Mouse (Mus musculus) limb, embryonic 10.5 days (tissue): ENCODE data around the gene Nifk. TPM values are rescaled to one million over a fixed set of nuclear protein-coding genes. Genes with fewer than 3 reads are reported as not detected.

Experiments
- DNase-seq: peaks from one replicate; pipeline ENCODE4 v3.0.0-alpha.2; 2017; ENCODE audit warnings: low spot score
- H3K27ac ChIP-seq: fragments of 300-500 bp; sonication (generic); 2 replicates; pipeline ENCODE4 v1.5.1; 2016; ENCODE audit warnings: mild to moderate bottlenecking
- H3K27me3 ChIP-seq: fragments of 300-500 bp; sonication (generic); 2 replicates; pipeline ENCODE4 v1.6.1; 2016; ENCODE audit warnings: low read depth, mild to moderate bottlenecking; ENCODE audit not compliant: poor library complexity, severe bottlenecking
- H3K36me3 ChIP-seq: fragments of 300-500 bp; sonication (generic); 2 replicates; pipeline ENCODE4 v1.6.1; 2016; ENCODE audit warnings: mild to moderate bottlenecking, moderate library complexity
- H3K4me1 ChIP-seq: fragments of 300-500 bp; sonication (generic); 2 replicates; pipeline ENCODE4 v1.6.1; 2016
- H3K4me3 ChIP-seq: fragments of 300-500 bp; sonication (generic); 2 replicates; pipeline ENCODE4 v1.5.1; 2016; ENCODE audit warnings: mild to moderate bottlenecking, moderate library complexity
- H3K9me3 ChIP-seq: fragments of 300-500 bp; sonication (generic); replicated peaks from 2 replicates; pipeline ENCODE4 v1.6.1; 2016; ENCODE audit warnings: mild to moderate bottlenecking
- WGBS: fragments of 180-500 bp; shearing (Covaris S2); methylation state at CpG from one replicate; pipeline ENCODE4 v1.1.7; 2016; 5-methylcytosine and 5-hydroxymethylcytosine counted together
- polyA plus RNA-seq: library from polyadenylated mRNA; unstranded; fragments of >200 nt; fragmentation: Nextera tagmentation; extraction: Ambion mirVana; gene quantifications from 2 replicates; pipeline ENCODE4 v1.2.1, GENCODE M21; 2016

Nifk gene
- 99.5 and 114 TPM in 2 replicates for polyA plus RNA-seq

DNA sequence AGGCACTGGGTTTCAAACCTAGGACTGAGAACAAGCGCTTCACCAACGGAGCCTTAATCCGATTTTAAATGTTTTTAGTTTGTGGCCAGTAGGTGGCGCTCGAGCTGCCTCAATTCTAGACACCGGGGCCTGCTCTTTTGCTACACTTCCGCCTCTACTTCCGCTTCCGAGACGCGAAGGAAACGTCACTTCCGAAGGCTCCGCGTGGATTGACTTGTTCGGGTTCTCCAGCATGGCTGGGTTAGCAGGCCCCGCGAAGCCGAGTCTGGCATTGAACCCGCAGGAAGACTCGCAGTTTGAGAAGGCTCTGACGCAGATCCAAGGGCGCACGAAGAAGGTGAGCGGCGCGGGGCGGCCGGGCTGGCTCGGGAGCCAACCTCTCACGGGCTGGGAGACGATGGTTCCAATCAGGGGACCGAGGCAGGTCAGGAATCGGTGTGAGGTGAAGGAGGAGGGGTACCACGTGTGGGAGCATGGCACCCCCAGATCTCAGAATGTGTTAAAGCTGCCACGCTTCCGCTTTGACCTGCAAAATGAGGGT is at the start of gene Nifk:
Nifk (plus strand) TSS at position 179 of the 541 bp plus-strand sequence.
- Histone ChIP-seq H3K4me3 (peak within 1 kb of the TSS; percentile 87), H3K4me1 (peaks cover 9% of the 10 kb centered on the region), H3K9me3 (no peaks in the 10 kb centered on the region), H3K27me3 (no peaks in the 10 kb centered on the region), H3K27ac (peak within 1 kb of the TSS; percentile 87), H3K36me3 (peaks cover 30% of the 10 kb centered on the region)
- DNase-seq = peak; percentile 95
- WGBS = under 1% methylated on average over 37 of the region's 37 CpGs

DNA sequence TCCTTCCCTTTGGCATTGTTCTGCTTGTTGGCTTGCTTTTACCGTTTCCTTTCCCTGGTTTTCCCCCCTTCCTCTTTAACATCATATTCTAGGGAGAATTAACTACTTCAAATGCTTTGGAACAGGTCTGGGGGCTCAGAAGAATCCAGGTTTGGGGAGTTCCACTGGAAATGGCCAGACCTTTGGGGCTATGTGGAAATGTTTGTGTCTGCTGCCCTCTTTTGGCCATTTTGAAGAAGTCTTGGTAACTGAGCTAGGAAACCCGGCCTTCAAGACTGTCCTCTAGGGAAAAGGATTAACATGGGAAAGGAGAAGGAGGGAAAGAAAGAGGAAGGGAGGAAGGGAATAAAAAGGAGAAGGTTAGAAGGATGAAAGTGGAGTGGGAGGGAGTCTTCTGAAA is 46.5 kb upstream of the Nifk start:
- H3K27me3 ChIP-seq = no peaks in the 10 kb centered on the region
- no peak for DNase-seq
- no peak overlapping the region for H3K27ac ChIP-seq
- WGBS = 9% methylated on average over 2 of the region's 2 CpGs
- H3K4me3 ChIP-seq = no peak overlapping the region
- H3K9me3 ChIP-seq = no peaks in the 10 kb centered on the region
- no peaks in the 10 kb centered on the region for H3K36me3 ChIP-seq
- H3K4me1 ChIP-seq = no peaks in the 10 kb centered on the region

DNA sequence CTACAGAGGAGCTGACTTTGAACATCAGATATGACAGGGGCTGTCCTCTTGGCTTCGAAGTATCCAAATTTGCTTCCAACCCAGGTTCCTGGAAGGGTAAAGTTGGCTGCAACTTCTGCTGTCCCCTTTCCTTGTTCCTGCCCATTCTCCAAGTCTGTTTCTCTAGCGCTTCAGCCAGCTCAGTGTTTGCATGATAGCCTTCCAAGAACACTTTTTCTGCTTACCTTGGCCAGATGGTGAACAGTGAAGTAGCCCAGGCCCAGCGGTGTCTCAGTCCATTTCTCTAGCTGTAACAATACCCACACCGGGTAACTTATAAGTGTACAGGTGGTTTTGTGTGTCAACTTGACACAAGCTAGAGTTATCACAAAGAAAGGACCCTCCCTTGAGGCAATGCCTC is 29.3 kb upstream of the Nifk start:
- peaks cover 33% of the 10 kb centered on the region for H3K36me3 ChIP-seq
- no peaks in the 10 kb centered on the region for H3K27me3 ChIP-seq
- 92% methylated on average over 4 of the region's 4 CpGs for WGBS
- no peaks in the 10 kb centered on the region for H3K4me1 ChIP-seq
- H3K9me3 ChIP-seq = no peaks in the 10 kb centered on the region
- H3K27ac ChIP-seq = no peak overlapping the region
- peak; percentile 9 for DNase-seq
- H3K4me3 ChIP-seq = no peak overlapping the region

DNA sequence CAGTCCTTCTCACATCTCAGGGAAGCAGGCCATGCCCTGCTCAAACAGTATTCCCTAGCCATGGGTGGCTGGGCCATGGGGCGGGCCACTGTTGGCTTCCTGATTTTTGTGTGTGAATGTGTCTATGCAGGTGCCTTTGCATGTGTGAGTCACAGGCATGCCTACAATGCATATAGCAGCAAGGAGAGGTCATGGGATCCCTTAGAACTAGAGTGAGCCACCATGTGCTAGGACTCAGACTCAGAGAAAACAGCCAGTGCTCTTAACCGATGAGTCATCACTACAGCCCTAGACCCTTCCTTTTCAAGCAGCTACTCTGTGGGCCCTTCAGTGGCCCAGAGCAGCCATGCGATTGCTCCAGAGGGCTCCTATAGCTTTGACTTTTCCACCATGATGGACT is 27.4 kb upstream of the Nifk start:
- no peak overlapping the region for H3K27ac ChIP-seq
- H3K36me3 ChIP-seq = peaks cover 52% of the 10 kb centered on the region

DNA sequence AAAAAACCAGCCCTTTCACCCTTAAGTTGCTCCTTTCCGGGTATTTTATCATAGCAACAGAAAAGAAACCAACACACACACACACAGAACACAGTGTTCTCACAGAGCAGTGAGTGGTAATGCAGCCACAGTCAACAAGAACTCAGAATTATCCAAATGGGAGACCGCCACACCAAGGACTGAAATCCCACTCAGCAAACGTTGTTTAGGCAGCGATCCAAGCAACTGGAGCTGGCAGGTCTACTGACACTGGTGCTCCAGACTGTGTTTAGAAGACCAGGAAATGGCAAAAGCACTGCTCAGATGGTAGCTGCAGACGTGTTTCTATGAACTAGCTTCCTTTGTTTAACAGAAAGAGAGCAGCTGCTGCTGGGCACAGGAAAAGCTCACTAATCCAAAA is 26.8 kb upstream of the Nifk start:
- Histone ChIP-seq H3K4me3 (no peak overlapping the region), H3K36me3 (peaks cover 58% of the 10 kb centered on the region)
- WGBS = 91% methylated on average over 5 of the region's 5 CpGs

More for the DNA sequence above, 27.4 kb upstream of the Nifk start:
- Histone ChIP-seq H3K4me3 (no peak overlapping the region), H3K9me3 (no peaks in the 10 kb centered on the region), H3K4me1 (no peaks in the 10 kb centered on the region), H3K27me3 (no peaks in the 10 kb centered on the region)
- DNase-seq = peak; percentile 19
- 95% methylated on average over 3 of the region's 3 CpGs for WGBS

DNA sequence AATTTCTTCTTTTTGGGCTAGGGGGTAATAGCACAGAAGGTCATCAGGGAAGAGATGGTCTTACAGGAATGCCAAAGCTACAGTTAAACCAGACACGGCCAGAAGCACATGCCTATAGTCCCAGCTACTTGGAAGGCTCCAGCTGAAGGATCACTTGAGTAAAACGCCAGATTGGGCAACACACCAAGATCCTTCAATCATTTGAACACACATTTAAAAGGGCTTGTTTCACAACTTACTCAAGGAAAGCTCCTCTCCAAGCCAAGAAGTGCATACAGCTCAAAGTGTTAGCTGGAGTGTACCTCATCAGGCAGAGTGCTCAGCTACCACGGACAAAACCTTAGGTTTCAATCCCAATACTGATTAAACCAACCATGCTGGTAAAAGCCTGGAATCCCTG is 25.0 kb upstream of the Nifk start:
- H3K27me3 ChIP-seq = no peaks in the 10 kb centered on the region
- DNase-seq = peak; percentile 19
- H3K4me1 ChIP-seq = no peaks in the 10 kb centered on the region
- H3K4me3 ChIP-seq = no peak overlapping the region
- no peak overlapping the region for H3K27ac ChIP-seq
- 88% methylated on average over 3 of the region's 3 CpGs for WGBS
- peaks cover 77% of the 10 kb centered on the region for H3K36me3 ChIP-seq
- no peaks in the 10 kb centered on the region for H3K9me3 ChIP-seq

More for the DNA sequence above, 26.8 kb upstream of the Nifk start:
- H3K27me3 ChIP-seq = no peaks in the 10 kb centered on the region
- no peak overlapping the region for H3K27ac ChIP-seq
- H3K9me3 ChIP-seq = no peaks in the 10 kb centered on the region
- peak; percentile 21 for DNase-seq
- H3K4me1 ChIP-seq = no peaks in the 10 kb centered on the region

DNA sequence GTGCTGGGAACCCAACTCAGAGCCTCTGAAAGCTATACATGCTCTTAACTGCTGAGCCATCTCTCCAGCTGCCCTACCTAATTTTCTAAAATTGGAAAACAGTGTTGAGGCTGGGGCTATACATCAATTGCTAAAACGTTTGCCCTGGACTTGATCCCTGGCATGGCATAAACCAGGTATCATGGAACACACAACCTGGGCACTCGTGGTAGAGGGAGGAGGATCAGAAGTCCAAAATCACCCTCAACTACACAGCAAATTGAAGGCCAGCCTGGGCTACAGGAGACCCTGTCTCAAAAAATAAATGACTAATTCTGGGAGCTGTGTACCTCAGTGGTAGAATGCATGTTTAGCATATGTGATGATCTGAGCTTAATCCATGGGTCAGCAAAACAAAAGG is 23.9 kb upstream of the Nifk start:
- no peaks in the 10 kb centered on the region for H3K27me3 ChIP-seq
- H3K27ac ChIP-seq = no peak overlapping the region
- 95% methylated on average over 2 of the region's 2 CpGs for WGBS
- H3K36me3 ChIP-seq = peaks cover 87% of the 10 kb centered on the region
- H3K4me3 ChIP-seq = no peak overlapping the region
- peak; percentile 21 for DNase-seq
- no peaks in the 10 kb centered on the region for H3K9me3 ChIP-seq
- H3K4me1 ChIP-seq = no peaks in the 10 kb centered on the region

DNA sequence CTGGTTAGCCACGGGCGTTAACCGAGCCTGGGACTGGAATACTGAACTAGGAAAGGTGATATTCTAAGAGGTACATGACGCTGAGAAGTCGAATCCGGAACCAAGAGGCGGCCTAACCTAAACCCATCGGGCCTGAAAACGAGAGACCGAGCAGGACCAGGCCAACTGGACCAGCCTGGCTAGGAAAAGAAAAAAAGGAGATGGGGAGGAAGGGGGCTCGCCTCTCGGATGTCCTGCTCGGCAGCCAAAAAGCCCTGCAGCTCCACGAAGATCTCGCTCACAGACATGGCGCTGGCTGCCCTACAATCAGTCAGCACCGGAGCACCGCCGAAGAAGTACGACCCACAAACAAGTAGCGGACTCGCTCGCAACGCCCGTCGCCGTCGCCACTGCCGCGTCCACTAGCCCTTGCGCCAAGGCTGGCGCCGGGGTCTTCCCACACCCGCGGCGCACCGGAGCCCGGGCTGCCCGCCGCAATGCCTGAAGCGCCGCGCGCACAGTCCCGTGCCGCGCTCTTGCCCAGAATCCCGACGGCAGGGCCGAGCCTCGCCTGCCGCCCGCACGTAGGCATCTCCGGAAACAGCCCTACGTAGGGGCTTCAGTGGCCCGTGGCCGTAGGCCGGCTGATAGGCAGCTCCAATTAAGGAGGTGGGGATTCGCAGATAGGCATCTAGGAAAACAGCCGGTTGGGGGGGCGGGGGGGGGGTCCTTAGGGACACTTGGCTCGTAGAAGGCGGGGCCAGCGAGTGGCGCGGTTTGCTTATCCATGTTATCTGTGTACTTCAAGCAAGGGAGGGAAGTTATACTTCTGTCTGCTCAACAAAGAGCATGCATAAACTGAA is 10.6 kb upstream of the Nifk start:
- Histone ChIP-seq H3K4me3 (peak overlapping the region; percentile 80), H3K27me3 (no peaks in the 10 kb centered on the region), H3K9me3 (no peaks in the 10 kb centered on the region), H3K27ac (peak overlapping the region; percentile 89), H3K36me3 (peaks cover 20% of the 10 kb centered on the region), H3K4me1 (peaks cover 7% of the 10 kb centered on the region)
- DNase-seq = peak; percentile 92
- WGBS = under 1% methylated on average over 67 of the region's 67 CpGs

DNA sequence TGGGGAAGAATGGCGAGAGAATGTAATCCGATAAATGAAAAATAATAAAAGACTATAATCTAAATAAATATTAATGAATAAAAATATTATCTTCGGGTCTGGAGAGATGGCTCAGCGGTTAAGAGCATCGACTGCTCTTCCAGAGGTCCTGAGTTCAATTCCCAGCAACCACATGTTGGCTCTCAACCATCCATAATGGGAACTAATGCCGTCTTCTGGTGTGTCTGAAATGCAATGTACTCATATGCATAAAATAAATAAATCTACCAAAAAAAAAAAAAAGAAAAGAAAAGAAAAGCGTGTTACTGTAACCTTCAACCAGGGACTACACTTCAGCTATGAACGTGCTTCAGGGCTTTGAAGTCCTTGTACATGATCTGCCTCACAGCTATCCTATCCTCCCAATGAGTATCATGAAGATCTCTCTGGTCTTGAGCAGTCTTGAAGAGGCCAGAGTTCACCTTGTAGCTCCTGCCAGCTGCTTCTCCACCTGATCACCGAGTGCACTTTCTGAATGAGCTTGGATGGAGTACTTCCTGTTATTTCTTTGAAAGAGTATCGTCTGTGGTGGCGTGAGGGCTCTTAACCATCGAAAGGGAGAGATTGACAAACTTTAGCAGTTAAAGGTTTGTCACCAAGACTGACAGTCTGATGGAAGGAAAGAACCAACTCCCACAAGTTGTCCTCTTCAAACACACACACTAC is 9.9 kb upstream of the Nifk start, which contains the start of gene Tsn:
Tsn (minus strand) TSS at position 118 of the 705 bp plus-strand sequence.
- peak; percentile 32 for DNase-seq
- Histone ChIP-seq H3K4me1 (peaks cover 7% of the 10 kb centered on the region), H3K27me3 (no peaks in the 10 kb centered on the region), H3K4me3 (peak within 1 kb of the TSS; percentile 80), H3K36me3 (peaks cover 12% of the 10 kb centered on the region), H3K27ac (peak within 1 kb of the TSS; percentile 89), H3K9me3 (no peaks in the 10 kb centered on the region)
- WGBS = 57% methylated on average over 12 of the region's 12 CpGs

DNA sequence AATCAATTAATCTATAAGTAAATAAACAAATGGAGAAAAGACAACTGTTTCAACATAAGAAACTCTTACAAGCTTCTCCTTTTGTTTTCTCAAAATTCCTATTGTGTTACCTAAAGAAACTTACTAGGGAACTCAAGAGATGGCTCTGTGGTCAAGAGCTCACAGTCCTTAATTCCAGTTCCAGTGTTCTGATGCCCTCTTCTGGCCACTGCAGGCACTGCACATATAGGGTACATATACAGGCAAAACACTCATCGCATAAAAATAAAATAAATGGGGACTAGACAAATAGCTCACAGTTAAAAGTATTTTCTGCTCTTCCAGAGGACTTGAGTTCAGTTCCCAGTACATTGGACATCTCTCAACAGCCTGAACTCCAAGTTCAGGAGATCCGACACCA is 943 bp upstream of the Nifk start:
- peaks cover 23% of the 10 kb centered on the region for H3K36me3 ChIP-seq
- no peaks in the 10 kb centered on the region for H3K27me3 ChIP-seq
- H3K4me1 ChIP-seq = peaks cover 9% of the 10 kb centered on the region
- no peaks in the 10 kb centered on the region for H3K9me3 ChIP-seq
- WGBS = 69% methylated on average over 2 of the region's 2 CpGs
- no peak overlapping the region for H3K27ac ChIP-seq
- H3K4me3 ChIP-seq = no peak overlapping the region
- peak; percentile 37 for DNase-seq

DNA sequence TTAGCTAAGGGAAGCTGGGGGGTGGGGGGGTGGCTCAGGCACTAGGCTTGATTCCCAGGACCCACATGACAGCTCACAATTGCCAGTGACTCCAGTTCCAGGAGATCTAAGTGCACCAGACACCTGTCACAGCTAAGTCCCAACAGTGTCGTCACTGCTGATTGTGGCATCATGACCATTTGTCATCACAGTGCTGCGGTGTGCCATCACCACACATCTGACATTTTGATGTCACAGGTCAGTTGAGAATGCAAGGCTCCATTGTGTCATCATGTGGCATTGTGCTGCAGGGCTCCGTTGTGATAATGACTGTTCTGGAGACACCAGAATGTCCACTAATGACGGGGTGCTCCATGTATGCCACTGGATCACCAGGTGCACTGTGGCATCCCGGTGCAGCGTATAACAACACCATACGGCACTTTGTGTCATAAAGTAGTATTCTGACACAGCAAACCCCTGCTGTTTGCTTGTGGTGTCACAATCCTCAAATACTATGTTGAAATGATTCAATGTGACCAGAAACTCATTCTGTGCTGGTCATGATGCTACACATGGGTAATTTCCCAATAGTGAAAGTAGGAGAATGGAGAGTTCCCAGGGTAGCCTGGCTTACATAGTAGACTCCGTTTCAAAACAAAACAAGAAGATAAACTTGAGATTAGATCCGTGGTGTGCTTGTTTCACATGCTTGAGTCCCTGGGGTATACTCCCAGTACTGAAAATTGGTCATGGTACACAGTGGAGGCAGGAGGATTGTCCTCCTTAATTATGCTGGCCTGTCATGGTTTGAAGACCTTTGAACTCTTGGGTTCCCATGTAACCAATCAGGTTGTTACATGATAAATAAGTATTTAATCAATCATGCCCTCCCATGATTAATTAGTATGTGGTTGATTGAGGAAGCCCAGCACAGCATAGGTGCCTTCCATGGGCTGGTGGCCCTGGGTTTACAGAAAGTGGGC is 13.4 kb downstream of the Nifk start:
- H3K27ac ChIP-seq = no peak overlapping the region
- no peak overlapping the region for H3K4me3 ChIP-seq
- H3K9me3 ChIP-seq = no peaks in the 10 kb centered on the region
- H3K36me3 ChIP-seq = peaks cover 58% of the 10 kb centered on the region
- 86% methylated on average over 9 of the region's 9 CpGs for WGBS
- no peak for DNase-seq
- H3K4me1 ChIP-seq = no peaks in the 10 kb centered on the region
- H3K27me3 ChIP-seq = no peaks in the 10 kb centered on the region

DNA sequence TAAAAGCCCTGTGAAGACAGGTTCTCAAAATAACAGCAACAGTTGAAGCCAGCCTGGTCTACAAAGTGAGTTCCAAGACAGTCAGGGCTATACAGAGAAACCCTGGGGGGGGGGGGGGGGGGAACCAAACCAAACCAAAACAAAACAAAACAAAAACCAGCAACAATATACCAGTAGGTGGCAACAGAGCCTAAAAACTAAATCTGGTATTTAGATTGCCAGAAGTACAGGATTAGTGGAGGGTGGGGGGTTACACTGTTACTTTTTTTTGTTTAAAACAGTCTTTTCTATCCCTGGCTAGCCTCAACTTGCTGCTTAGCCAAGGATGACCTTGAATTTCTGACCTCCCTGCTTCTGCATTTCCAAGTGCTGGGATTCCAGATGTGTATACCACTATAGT is 14.2 kb downstream of the Nifk start:
- no peak for DNase-seq
- Histone ChIP-seq H3K27ac (no peak overlapping the region), H3K27me3 (no peaks in the 10 kb centered on the region), H3K36me3 (peaks cover 50% of the 10 kb centered on the region), H3K4me1 (no peaks in the 10 kb centered on the region), H3K4me3 (no peak overlapping the region), H3K9me3 (no peaks in the 10 kb centered on the region)
